Mouse (Mus musculus) T-helper 2 cell (primary cell): Measurements from ENCODE around the gene C130026I21Rik.
"Not testable (repeated sequence)": the region's sequence is repeated elsewhere in the genome, so short reads cannot be mapped to it uniquely, and the experiment has no call there.

Experiments used
- in situ Hi-C: fragments of 300-600 bp; cut with MboI, MseI; formaldehyde crosslinking; loops from one replicate; pipeline ENCODE4 v1.15.1; 2025; ENCODE audit warnings: high pct_unique_total_duplicates

The C130026I21Rik gene

GRCm38 (mm10) chr1:85071690-85072089 lies 198.7 kb downstream of the C130026I21Rik start:
- in situ Hi-C loops, result loop anchor here (5.0 to 10.0 kb wide), 2 partner anchors 113 to 436 kb away; no protein-coding TSS in a partner anchor

- in situ Hi-C loops, result loop anchor here (25.0 kb wide), 1 partner anchor 98 kb away; the partner anchor contains the start of gene Slc16a14
These were observed 234.6 kb downstream of the C130026I21Rik start for GRCm38 (mm10) chr1:85035801-85036200.

- in situ Hi-C loops, result loop anchor here (25.0 kb wide), 1 partner anchor 97 kb away; the partner anchor contains the start of gene Slc16a14
These were observed 236.0 kb downstream of the C130026I21Rik start for GRCm38 (mm10) chr1:85034394-85034793.

GRCm38 (mm10) chr1:85033616-85034015 lies 236.8 kb downstream of the C130026I21Rik start:
- in situ Hi-C loops, result loop anchor here (25.0 kb wide), 1 partner anchor 96 kb away; the partner anchor contains the start of gene Slc16a14

DNA sequence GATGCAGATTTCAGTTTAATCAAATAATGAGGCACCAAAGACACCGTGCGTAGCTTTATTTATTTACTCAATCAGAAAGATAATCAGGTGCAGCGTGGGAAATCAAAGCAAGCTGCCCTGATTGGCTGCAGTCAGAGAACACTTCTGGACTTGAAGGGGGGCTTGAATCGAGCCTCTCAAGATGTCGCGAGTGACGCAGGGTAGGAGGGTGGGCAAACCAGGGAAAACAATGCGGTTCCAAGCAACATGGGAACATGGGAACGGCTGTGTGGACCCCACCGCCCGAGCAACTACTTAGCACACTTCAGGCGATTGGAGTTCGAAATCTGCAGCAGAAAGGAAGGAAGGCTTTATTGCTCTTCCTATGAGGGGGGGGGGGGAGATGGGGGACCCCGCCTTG lies 240.2 kb downstream of the C130026I21Rik start:
- in situ Hi-C loops, result loop anchor here (25.0 kb wide), 1 partner anchor 93 kb away; the partner anchor contains the start of gene Slc16a14

GRCm38 (mm10) chr1:85011933-85012332 lies 258.4 kb downstream of the C130026I21Rik start:
- in situ Hi-C loops, result loop anchor here (25.0 kb wide), 1 partner anchor 450 kb away; no protein-coding TSS in a partner anchor

- in situ Hi-C loops, result loop anchor here (25.0 kb wide), 1 partner anchor 451 kb away; no protein-coding TSS in a partner anchor
These were observed 259.4 kb downstream of the C130026I21Rik start for GRCm38 (mm10) chr1:85010947-85011346.

DNA sequence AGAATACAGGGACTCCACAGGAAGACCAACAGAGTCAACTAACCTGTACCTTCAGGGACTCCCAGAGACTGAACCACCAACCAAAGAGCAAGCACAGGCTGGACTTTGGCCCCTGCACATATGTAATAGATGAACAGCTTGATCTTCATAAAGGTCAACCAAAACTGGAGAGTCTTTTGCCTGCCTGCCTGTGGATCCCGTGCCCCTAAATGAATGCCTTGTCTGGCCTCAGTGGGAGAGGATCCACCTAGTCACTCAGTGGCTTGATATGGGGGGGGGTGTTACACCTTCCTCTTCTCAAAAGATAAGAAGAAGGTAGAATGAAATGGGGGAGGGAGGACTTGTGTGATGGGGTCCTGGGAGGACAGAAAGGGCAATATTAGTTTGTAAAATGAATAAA lies 262.6 kb downstream of the C130026I21Rik start:
- in situ Hi-C loops, result loop anchor here (25.0 kb wide), 1 partner anchor 455 kb away; no protein-coding TSS in a partner anchor

GRCm38 (mm10) chr1:84999241-84999640 lies 271.1 kb downstream of the C130026I21Rik start:
- in situ Hi-C loops, result loop anchor here (10.0 kb wide), 1 partner anchor 116 kb away; no protein-coding TSS in a partner anchor

GRCm38 (mm10) chr1:84996305-84996704 lies 274.1 kb downstream of the C130026I21Rik start:
- in situ Hi-C loops, result loop anchor here (10.0 kb wide), 1 partner anchor 118 kb away; no protein-coding TSS in a partner anchor

DNA sequence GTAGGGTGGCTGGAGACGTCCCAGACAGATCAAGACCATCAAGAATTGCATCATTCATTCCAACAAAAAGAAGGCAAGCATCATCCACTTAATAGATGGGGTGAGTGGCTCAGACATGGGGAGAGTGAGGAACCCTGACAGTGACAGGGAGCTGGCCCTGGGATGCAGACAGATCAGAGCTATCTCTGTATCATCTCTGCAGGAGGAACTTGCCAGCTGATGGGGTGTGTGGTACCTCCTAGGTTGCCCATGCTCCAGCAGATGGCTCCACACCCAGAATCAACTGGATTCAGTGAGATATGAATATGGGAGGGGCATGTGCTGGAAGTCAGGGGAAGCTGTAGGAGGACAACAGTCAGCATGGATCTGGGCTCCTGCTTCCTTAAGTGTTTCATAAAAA lies 275.9 kb downstream of the C130026I21Rik start:
- in situ Hi-C loops, result loop anchor here (10.0 kb wide), 1 partner anchor 120 kb away; no protein-coding TSS in a partner anchor

GRCm38 (mm10) chr1:84993688-84994319 lies 276.6 kb downstream of the C130026I21Rik start:
- in situ Hi-C loops, result loop anchor here (10.0 kb wide), 1 partner anchor 121 kb away; no protein-coding TSS in a partner anchor

DNA sequence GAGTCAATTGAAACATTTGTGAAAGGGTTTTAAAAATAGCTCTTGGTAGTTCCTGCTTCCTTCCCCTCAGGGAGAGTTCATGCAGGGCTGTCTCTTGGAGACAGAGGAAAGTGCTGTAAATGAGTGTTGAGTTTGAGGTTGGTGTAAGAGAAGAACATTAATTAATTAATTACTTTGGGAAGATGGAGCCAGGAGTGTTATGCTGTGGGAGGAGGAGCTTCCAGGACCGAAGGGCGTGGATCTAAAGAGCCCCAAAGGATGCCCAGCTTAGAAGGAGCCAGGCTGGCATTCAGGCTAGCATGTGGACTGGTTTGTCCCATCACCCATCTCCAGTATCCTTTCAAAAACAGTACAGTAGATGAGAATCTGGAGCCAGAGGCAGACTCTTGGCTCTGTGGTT lies 277.1 kb downstream of the C130026I21Rik start:
- in situ Hi-C loops, result loop anchor here (10.0 kb wide), 1 partner anchor 122 kb away; no protein-coding TSS in a partner anchor

DNA sequence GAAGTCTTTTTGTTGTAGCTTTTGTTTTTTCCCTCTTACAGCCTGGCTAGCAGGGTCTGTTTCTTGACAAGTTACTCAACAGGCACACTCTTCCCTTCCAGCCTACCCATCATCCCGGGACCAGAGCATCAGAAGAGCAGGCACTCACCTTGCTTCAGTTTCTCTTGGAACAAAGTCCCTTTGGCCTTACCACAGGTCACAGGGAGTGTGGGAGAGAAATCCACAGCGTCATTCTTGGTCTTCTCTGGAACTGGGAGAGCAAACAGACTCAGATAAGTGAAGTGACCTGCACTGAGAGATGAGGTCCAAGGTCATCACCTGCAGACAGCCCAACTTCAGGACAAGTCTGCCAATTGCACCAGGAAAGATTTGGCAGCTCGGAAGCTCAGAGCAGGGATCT lies 277.5 kb downstream of the C130026I21Rik start:
- in situ Hi-C loops, result loop anchor here (10.0 kb wide), 1 partner anchor 122 kb away; no protein-coding TSS in a partner anchor

DNA sequence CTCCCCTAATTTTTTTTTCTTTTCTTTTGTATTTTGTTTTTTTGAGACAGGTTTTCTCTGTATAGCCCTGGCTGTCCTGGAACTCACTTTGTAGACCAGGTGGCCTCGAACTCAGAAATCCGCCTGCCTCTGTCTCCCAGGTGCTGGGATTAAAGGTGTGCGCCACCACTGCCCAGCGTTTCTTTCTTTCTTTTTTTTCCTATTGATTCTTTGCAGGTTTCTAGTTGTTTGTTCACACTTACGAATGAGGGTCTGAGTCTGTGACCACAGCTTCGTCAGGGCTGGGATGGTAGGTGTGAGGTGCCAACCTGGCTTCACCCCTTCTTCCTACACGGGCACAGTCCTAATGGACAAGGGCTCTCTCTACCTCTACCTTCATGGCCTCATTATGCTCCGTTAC lies 281.3 kb downstream of the C130026I21Rik start:
- in situ Hi-C loops, result not testable (repeated sequence)

DNA sequence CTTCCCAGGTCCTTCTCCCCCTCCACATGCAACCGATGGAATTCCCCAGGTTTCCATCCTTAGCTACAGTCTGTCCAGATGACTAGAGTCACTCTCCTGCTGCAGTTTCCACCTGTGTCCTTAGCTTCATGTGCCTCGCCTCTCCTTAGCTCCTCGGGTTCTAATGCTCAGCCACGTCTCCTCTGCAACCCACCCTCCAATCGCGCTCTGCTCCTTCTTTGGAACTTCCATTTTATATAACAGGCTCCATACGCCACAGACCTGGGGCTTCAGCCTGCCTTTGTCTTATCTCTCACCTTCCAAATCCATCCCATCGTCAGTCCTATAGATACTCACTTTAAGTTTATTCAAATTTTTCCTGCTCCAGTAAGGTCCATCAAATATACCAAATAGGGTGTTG lies 282.6 kb downstream of the C130026I21Rik start:
- in situ Hi-C loops, result not testable (repeated sequence)

DNA sequence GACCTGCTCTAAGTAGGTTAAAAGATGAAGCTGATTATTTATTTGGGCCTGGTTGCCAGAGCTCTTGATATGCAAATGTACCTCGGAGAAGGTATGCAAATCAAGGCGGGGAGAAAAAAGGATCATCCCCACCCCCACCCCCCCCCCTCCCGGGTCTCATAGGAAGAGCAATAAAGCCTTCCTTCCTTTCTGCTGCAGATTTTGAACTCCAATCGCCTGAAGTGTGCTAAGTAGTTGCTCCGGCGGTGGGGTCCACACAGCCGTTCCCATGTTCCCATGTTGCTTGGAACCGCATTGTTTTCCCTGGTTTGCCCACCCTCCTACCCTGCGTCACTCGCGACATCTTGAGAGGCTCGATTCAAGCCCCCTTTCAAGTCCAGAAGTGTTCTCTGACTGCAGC lies 308.6 kb downstream of the C130026I21Rik start:
- in situ Hi-C loops, result not testable (repeated sequence)

GRCm38 (mm10) chr1:84957713-84958112 lies 312.7 kb downstream of the C130026I21Rik start:
- in situ Hi-C loops, result loop anchor here (5.0 kb wide), 2 partner anchors 250 to 585 kb away; no protein-coding TSS in a partner anchor

- in situ Hi-C loops, result loop anchor here (5.0 kb wide), 2 partner anchors 251 to 586 kb away; no protein-coding TSS in a partner anchor
These were observed 313.6 kb downstream of the C130026I21Rik start for GRCm38 (mm10) chr1:84956771-84957170.

DNA sequence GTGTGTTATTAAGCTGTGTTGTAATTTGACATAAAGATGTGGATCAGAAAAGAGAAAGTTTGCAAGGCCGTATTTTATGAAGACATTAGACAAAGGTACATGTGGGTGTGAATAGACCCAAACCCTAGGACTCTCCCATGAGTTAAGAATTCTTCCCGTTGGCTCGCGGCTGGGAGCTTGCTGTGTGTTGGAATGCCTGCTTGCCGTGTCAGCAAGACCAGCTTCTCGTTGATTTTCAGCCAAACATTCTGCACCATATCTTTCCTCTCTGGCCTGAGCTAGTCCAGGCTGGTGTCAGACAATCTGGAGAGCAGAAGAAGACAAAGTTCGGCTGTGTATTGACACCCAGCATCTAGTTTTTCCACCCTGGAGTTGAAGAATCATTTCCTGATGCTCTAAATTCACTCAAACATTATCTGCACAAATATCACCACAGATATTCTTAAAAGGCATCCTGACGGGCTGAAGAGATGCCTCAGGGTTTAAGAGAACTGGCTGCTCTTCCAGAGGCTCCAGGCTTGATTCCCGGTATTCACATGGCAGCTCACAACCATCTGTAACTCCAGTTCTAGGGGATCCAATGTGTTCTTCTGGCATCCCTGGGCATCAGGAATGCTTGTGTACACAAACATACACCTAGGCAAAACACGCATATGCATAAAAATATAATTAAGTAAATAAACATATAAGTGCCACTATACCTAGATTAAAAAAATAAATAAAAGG lies 317.7 kb downstream of the C130026I21Rik start:
- in situ Hi-C loops, result no loop called here

DNA sequence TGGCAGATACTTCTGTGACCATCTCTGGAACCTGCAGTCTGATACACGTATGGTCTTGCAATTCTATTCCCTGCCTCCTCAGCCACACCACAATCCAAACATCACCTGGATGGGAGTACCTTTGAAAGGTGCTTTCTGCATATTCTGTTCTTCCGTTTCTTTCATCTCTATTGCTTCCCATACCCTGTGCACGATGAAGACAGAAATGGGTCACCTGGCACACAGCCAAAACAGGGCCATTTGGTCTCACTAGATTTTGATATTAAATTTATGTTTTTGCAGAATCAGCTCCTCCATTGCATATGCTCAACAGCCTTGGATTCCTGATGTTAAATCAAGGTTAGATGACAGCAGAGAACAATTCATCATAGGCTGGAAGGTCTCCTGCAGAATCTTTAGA lies 318.8 kb downstream of the C130026I21Rik start:
- in situ Hi-C loops, result no loop called here

- in situ Hi-C loops, result loop anchor here (25.0 kb wide), 1 partner anchor 90 kb away; no protein-coding TSS in a partner anchor
These were observed 323.0 kb downstream of the C130026I21Rik start for GRCm38 (mm10) chr1:84947390-84947789.
